Mouse (Mus musculus) bone marrow, adult 2 months (tissue): ENCODE data around the gene Ccdc120. TPM values are rescaled to one million over a fixed set of nuclear protein-coding genes. Genes with fewer than 3 reads are reported as not detected.

Experiments
- H3K27ac ChIP-seq: fragments of 200-500 bp; 2 replicates; pipeline ENCODE4 v1.5.1; 2012; ENCODE audit warnings: low read depth, mild to moderate bottlenecking, control low read depth, inconsistent platforms, low read length; ENCODE audit not compliant: control insufficient read depth, poor library complexity, insufficient read depth
- H3K4me1 ChIP-seq: fragments of 200-500 bp; 2 replicates; pipeline ENCODE4 v1.6.1; 2011; ENCODE audit warnings: low read length; ENCODE audit not compliant: control insufficient read depth, insufficient read depth
- H3K4me3 ChIP-seq: fragments of 200-500 bp; replicated peaks from 2 replicates; pipeline ENCODE3; 2011; ENCODE audit warnings: mild to moderate bottlenecking, low read depth, low read length, control low read depth; ENCODE audit not compliant: control insufficient read depth
- CTCF ChIP-seq: fragments of 200-500 bp; IDR thresholded peaks from 2 replicates; pipeline ENCODE4 v1.5.1; 2011; ENCODE audit warnings: low read length, control low read depth; ENCODE audit not compliant: control insufficient read depth, insufficient read depth
- POLR2A ChIP-seq: fragments of 200-500 bp; IDR thresholded peaks from 2 replicates; pipeline ENCODE4 v1.6.1; 2011; ENCODE audit warnings: low read depth, mild to moderate bottlenecking, control low read depth, low read length, borderline replicate concordance; ENCODE audit not compliant: control insufficient read depth
- WGBS: fragments of 180-500 bp; shearing (Covaris S2); methylation state at CpG from one replicate; pipeline ENCODE4 v1.1.7; 2018; 5-methylcytosine and 5-hydroxymethylcytosine counted together
- polyA plus RNA-seq: library from polyadenylated mRNA; stranded (reverse); fragments of >200 nt; gene quantifications from 2 replicates; pipeline ENCODE4 v1.2.4, GENCODE M21; 2011; ENCODE audit warnings: low replicate concordance; ENCODE audit not compliant: missing spikeins, insufficient read depth, insufficient read length

The Ccdc120 gene
- polyA plus RNA-seq, 1 experiment = 1.4 TPM

DNA sequence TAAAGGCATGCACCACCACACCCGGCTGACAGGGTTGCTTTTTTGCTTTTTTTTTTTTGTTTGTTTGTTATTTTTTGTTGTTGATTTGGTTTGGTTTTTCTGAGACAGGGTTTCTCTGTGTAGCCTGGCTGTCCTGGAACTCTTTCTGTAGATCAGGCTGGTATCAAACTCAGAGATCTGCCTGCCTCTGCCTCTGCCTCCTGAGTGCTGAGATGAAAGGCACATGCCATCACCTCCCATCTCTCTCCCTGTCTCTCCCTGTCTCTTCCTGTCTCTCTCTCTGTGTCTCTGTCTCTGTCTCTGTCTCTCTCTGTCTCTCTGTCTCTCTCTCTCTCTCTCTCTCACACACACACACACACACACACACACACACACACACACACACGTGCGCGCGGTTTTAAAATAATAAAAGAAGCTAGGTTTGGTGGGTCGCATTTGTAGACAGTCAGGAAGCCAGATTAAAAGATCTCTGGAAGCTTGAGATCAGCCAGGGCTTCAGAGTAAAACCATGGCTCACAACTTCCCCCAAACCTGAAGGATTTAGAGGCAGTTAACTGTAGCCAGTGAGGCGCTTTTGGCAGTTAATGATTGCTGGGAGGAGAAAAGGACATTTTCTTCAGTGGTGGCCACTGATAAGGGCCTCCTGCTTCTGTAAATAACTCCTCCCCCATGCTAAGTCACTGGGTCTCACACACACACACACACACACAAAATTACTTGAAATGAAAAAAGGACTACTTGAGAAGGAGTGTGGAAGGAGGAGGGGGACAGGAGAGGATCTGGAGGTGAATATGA, 27.9 kb upstream of the Ccdc120 start:
- no peak for TF ChIP-seq CTCF
- TF ChIP-seq POLR2A = no peak
- no peak overlapping the region for H3K4me3 ChIP-seq
- peak overlapping the region; percentile 85 for H3K27ac ChIP-seq
- H3K4me1 ChIP-seq = no peaks in the 10 kb centered on the region; the same call in 1 of the 2 replicates
- 40% methylated on average over 7 of the region's 7 CpGs for WGBS

DNA sequence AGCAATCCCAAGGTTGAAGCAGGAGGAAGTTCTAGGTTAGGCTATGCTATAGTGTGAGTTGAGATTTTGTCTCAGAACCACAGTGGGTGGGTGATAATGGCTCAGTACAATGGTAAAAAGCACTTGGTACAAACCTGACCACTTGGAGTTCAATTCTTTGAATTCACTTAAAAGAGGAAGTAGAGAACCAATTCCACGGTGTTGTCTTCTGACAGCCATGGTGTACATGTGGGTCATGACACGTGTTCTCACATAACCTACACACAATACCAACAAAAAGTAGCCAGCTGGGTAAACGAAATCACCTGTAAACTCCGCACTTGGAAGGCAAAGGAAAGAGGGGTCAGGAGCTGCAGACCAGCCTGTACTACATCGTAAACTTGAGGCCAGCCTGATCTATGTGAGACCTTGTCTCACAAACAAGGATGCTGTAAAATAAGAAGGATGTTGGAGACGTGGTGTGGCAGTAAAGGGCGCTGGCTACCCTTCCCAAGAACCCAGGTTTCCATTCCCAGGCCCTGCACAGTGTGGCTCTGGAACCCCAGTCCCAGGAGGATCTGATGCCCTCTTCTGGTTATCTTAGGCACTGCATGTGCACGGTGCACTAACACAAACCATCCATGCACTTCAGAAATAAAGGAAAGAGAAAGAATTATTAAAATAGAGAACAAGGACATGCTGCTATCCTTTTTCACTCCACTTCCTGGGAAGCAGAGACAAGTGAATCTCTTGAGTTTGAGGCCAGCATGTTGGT, 25.8 kb upstream of the Ccdc120 start:
- TF ChIP-seq CTCF (peak; percentile 58), POLR2A (no peak)
- Histone ChIP-seq H3K27ac (no peak overlapping the region), H3K4me1 (no peaks in the 10 kb centered on the region; the same call in 1 of the 2 replicates), H3K4me3 (no peak overlapping the region)
- WGBS = 33% methylated on average over 8 of the region's 8 CpGs

DNA sequence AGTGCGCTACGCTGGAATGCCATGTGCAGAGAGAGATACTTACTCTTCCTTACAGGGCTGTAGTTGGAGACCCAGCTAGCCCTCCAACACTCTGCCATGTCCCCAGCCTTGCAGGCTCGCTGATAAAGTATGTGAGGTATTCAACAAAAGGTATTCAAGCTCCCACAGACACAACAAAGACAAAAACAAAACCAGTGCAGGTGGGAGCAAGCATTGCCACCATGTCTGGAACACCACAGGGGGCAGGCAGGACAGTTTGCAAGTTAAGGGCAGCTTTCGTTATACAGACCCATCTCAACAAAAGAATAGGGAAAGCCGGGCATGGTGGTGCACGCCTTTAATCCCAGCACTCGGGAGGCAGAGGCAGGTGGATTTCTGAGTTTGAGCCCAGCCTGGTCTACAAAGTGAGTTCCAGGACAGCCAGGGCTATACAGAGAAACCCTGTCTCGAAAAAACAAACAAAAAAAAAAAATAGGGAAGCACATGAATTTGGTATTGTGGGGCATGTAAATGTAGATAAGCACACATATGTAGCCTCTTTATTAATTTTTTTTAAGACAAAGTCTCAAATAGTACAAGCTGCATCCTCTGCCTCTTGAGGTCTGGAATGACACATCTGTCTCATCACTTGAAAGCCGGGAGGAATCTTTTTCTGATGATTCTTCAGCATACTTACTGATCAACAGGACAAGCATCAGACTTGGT, 24.9 kb upstream of the Ccdc120 start:
- H3K4me1 ChIP-seq = no peaks in the 10 kb centered on the region; the same call in 1 of the 2 replicates
- TF ChIP-seq CTCF (no peak), POLR2A (no peak)
- H3K27ac ChIP-seq = no peak overlapping the region
- no peak overlapping the region for H3K4me3 ChIP-seq
- 76% methylated on average over 9 of the region's 9 CpGs for WGBS

DNA sequence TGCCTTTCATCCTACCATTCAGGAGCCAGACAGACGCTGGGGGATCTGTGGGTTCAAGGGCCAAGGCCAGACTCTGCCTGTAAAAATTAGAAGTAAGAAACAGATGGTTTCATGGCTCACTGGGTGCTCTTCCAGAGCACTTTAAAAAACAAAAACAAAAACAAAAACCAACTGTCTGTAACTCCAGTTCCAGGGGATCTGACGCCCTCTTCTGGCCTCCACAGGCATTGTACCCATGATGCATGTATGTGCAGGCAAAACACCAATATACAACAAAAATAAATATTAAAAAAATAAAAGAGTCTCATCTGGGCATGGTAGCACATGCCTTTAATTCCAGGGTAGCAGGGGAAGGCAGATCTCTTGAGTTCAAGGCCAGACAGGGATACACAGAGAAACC, 22.1 kb upstream of the Ccdc120 start:
- no peak overlapping the region for H3K27ac ChIP-seq
- 51% methylated on average over 2 of the region's 2 CpGs for WGBS
- no peaks in the 10 kb centered on the region; the same call in 1 of the 2 replicates for H3K4me1 ChIP-seq
- TF ChIP-seq CTCF = peak; percentile 32; the same call in 1 of the 2 replicates
- TF ChIP-seq POLR2A = no peak
- H3K4me3 ChIP-seq = no peak overlapping the region

DNA sequence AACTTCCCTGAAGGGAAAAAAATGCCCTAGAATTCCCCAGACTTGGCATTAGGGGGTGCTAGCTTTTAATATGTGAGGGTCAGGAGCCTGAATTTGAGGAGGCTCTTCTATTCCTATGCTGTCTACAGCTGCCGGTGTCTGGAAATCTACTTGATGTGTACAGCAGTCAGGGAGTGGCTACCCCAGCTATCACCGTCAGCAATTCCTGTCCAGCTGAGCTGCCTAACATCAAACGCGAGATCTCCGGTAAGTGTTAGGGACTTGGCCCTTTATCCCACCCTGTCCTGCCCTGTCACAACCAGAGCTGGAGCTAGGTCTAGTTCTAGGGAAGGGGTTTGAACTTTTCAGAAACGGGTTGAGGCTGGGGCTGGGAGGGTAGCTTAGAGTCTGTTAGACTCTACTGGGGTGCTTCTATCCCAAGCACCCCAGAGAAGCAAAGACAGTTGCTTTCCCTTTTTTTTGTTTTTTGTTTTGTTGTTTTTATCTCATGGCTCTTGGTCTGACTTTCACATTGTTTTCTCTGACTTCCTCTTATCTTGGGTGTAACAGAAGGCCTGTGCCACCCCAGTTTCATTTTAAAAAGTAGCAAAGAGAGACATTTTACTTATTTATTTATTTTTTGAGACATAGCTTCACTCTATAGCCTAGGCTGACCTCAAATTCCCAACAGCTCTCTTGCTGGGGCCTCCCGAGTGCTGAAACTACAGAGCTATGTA, 18.8 kb upstream of the Ccdc120 start:
- WGBS = 58% methylated on average over 7 of the region's 7 CpGs
- TF ChIP-seq POLR2A = no peak
- no peak for TF ChIP-seq CTCF
- Histone ChIP-seq H3K4me1 (no peaks in the 10 kb centered on the region), H3K27ac (no peak overlapping the region), H3K4me3 (no peak overlapping the region)

DNA sequence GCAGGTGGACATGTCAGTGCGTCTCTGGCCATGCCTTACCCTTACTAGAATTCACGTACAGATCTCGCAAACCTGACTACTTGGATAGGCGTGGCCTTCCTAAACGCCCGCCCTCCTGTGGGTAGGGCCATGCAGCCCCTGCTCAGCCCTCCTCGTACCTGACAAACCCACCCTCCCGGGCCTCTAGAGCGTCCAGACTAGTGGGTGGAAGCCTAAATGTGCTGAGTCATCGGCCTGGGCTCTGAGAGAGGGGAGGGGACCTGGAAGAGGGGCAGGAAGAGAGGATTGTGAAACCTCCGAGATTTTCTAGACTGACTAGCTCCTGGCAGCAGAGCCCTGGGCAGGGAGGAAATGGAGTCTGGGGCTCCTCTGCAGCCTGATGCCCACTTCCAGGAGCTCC, 15.1 kb upstream of the Ccdc120 start:
- H3K27ac ChIP-seq = no peak overlapping the region
- 18% methylated on average over 11 of the region's 11 CpGs for WGBS
- TF ChIP-seq CTCF = no peak
- no peak for TF ChIP-seq POLR2A
- H3K4me3 ChIP-seq = no peak overlapping the region
- no peaks in the 10 kb centered on the region for H3K4me1 ChIP-seq

DNA sequence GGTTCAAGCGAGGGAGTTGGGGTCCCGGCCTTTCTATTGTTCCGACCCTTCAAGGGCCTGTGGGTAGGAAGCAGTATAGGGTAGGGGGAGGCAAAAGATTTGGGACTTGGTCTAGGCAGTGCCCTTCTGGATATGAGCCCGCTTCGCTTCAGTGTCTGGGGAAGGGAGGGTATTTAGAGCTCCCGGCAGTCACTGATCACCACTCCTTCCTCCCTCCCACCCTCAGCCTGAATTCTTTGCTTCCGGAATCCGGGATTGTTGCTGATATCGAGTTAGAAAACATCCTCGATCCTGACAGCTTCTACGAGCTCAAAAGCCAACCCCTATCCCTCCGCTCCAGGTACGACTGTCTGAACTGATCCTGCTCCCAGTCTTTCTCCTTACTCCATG, 14.6 kb upstream of the Ccdc120 start:
- H3K4me3 ChIP-seq = no peak overlapping the region
- no peaks in the 10 kb centered on the region for H3K4me1 ChIP-seq
- TF ChIP-seq POLR2A (no peak), CTCF (no peak)
- H3K27ac ChIP-seq = no peak overlapping the region
- 73% methylated on average over 13 of the region's 13 CpGs for WGBS

DNA sequence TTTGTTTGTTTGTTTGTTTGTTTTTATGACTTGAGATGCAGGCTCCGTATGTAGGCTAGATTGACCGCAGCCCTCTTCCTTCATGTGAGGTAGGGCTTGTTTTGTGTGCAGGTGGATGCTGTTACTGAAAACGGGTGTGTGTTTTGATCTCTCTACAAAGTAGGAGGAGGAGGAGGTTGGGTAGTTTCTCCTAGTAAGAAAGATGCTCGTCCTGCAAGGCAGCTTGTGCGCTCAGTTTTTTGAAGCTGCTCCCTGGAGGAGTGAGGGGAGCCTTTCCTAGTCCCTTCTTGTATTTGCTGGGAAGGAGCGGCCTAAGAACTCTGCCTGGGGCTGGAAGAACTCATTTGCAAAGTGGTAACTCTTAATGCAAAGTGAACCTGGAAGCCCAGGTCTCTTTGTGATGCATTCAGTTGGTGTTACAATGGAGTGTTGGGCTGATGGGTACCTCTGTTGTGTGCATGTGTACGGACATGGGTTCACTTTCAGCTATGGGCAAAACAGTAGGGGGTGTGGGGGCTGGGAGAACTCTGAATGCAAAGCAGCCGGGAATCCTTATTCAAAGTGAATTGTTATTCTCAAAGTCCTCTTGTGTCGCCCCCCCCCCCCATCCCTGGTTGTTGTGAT, 14.1 kb upstream of the Ccdc120 start:
- WGBS = 61% methylated on average over 9 of the region's 9 CpGs
- TF ChIP-seq CTCF (no peak), POLR2A (no peak)
- Histone ChIP-seq H3K4me1 (no peaks in the 10 kb centered on the region), H3K4me3 (peak overlapping the region; percentile 18), H3K27ac (no peak overlapping the region; the same call in 1 of the 2 replicates)
